Mouse (Mus musculus): Measurements from ENCODE around the gene Cdh4.

GRCm38 (mm10) chr2:179519931-179520330 is 77.7 kb downstream of the Cdh4 start:
- TF ChIP-seq CTCF (IDR thresholded peaks at IDR 0.05; ENCODE audit: borderline replicate concordance, extremely low read depth, insufficient read depth, insufficient read length) = no peak
- no peak for TF ChIP-seq POLR2A (IDR thresholded peaks at IDR 0.05; ENCODE audit: borderline replicate concordance, extremely low read depth, insufficient read depth, insufficient read length, poor library complexity, severe bottlenecking)

Data from brain, embryonic 14.5 days (tissue).